Mouse (Mus musculus) ovary, postnatal 10 days (tissue): Measurements from ENCODE around the gene Grip2.
A peak's percentile ranks its signal among the peaks of the same experiment; 100 is the strongest.

Experiments
- DNase-seq: peaks from one replicate; pipeline ENCODE4 v3.0.0; 2022; ENCODE audit warnings: low spot score

Grip2 gene

DNA sequence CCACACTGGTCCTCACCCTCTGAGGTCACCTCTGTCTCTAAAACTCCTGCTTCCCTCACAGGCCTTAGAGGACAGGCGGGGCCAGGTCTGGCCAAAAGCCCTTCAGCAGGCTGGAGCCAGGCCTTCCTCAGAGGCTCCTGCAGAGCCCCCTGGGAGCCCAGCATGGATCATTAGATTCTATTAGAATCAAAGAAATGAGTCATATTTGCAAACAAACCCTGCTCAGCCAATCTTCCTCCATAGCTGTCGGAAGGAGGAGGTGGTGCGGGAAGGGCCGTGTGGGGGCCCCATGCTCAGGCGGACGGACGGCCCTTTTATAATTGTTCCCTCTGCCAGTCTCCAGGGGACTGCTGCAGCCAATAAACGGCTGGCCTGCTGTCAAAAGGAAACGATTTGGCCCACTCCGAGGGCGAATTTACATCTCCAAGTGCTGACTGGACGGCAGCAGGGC is 97.3 kb downstream of the Grip2 start:
- DNase-seq = peak; percentile 54

DNA sequence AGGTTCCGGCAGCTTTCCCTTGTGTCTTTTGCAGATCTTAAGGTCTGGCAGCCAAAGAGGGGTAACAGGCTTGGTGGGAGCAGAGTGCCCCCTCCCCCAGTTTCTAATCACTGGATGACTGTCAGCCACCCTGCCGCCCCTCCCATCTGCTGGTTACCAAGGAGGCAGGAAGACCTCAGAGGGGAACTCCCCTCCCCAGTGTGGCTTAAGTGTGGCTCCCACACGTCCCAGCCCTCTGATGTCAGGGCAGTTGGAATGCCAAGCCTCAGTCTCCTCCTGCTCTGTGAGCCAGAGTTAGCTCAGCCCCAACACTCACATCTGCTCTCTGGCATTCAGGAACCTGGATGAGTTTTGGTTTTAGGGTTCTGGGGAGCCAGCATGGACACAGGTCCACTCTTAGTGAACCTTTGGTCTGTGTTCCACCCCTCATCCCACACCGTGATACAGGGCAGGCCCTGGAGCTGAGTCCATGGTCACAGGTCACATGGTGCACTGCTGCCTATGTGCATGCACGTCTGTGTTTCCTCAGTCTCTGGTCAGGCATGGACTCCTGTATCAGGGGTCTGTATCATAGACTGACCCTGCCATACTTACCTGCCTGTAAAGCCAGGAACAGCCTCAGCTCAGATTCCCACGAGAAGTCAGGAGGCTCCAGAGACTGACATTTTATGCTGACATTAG is 98.0 kb downstream of the Grip2 start:
- no peak for DNase-seq

DNA sequence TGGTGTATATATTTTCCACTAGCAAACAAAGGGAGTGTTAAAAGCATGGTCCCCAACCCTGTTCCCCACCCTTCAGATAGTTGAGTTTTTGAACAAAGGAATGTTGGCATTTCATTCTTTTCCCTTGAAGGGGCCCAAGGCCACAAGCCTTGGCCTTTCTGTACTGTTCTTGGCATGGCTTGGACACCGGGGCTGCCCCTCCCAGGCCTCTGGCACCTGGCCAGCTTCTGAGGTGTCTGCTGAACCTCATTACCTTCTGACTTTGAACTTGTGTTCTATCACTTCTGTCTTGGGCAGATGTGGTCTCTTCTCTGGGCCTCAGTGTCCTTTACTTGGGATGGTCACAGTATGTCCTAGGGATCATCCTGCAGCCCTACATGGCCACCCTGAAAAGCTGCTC is 99.7 kb downstream of the Grip2 start:
- DNase-seq = no peak

DNA sequence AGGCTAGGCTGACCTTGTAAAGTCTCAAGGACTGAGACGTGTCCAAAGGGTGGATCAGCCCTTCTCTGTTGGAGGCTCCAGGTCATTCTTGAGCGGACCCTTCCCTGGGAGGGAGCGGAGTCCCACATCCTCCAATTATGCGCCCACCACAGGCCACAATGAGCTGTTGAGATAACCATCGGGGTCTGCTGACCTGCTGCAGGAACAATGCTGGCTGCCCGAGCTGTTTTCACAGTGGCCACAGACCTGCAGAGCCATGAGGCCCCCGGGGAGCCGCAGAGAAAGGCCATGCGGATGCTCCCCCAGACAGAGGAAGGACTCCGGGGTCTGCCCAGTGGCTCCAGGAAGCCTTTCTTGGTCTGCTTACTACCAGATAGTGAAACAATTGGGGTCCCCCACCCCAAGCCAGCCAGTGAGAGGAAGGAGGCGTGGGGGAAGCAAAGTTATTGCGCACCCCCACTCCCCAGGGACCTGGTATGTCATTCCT is 105.8 kb downstream of the Grip2 start:
- no peak for DNase-seq

DNA sequence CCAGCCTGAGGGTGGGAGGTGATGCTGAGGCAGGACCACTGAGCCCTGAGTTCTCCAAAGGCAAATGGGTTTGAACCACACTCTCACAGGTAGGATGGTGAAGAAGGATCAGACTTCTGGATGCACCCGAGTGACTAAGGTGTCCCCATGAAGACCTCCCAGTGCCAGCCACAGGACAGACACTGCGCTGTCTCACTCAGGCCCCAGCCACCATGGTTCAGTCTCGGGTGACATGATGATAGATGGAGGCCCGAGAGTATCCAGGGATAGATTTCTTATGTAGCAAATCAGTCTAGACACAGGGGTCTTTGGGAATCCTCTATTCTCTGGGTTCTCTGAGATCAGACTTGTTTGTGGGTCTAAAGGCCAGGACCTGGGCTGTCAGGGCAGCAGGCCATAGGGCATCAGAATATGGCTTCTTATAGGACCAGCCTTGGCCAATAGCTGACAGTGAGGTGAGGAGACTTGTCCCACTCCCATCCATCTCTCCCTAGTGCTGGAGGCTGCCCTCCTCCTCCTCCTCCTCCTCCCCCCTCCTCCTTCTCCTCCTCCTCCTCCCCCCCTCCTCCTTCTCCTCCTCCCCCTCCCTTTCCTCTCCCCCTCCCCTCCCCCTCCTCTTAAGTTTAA is 106.3 kb downstream of the Grip2 start:
- DNase-seq = no peak

DNA sequence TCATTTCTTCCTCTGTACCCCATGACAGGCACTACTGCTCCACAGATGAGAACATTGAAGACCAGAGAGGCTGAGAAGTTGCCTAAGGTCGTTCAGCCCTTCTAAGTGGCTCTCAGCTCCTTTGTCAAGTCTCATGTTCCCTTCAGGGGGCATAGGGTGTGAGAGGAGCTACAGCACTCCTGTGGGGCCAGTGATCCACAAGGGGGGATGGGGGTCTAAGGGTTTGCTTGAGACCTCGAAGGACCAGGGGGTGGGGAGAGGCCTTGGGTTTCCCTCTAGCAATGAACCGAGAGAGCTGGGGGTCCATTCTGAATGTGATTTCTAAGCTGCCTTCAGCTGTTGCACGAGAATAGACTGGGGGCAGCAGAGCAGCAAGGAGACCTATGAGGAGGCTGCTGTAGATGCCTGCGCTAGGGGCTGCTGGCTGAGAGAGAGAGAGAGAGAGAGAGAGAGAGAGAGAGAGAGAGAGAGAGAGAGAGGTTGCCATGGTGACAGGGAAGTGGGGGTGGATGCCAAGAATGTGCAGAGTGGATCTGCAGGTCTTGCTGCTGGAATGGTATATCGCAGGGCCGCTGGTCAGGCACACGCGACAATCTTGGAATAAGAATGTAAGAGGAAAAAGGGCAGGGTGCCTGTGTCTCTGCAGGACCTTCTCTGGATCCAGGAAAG is 107.1 kb downstream of the Grip2 start:
- DNase-seq = no peak

DNA sequence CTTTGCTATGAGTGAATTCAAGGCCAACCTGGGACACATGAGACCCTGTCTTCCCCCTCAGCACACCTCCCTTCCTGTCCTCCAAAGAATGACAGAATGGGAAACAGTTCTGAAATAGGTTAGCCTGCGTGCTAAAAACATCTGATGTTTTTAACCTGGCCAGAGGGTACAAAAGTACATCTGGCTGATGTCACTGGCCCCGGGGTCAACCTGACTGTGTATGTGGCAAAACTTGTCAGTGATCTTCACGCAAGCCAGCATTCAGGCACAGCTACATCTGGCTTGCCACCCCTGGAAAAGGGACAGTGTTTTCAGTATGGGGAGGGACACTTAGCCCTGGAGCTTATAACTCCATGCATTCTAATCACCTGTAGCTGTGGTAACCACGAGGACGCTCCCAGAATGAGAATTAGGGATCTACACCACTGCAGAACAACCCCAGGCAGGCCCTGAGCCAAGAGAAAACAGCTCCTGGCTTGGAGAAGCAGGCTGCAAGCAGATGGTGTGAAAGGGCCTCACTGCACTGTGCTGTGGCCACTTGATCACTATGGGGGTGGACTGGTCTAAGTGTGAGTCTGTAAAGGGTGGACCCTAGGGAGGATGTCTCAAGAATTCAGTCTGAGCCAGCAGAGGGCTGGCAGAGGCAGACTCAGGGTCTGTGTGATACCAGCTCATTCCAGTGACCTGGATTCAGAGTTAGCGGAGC is 107.9 kb downstream of the Grip2 start:
- no peak for DNase-seq

DNA sequence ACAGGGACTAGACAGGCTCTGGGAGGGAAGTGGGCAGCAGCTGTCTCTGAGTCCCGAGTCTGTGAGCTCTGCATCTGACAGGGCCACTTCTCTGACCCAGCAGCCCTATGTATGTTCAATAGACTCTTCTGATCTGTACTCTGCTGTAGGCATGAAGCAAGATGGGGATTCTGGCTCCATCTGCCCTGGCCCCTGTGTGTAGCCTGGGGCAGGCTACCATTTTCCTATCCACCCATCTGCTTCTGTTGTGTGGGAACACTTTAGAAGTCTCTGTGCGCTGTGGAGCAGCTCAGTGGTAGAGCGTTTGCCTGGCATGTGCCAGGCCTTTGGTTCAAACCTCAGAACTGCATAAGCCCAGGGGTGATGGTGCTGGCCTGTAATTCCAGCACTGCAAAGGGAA is 108.4 kb downstream of the Grip2 start:
- DNase-seq = no peak

DNA sequence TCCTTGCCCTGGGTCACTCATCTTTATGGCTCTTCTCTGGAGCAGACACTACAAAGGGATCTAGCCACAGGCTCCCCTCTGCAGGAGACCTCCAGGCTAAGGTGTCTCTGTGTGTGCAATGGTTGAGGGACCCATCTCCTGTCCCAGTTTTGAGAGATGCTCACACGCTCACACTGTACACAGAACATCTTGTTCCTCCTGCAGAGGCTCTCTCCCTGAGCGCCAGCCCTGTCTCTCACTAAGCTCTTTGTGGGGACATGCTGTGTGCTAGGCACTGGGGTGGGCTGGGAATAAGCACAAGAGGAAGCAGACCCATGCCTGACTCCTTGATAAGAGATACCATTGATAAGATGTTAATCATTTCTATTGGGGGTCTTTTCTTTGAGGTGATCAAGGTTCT is 109.0 kb downstream of the Grip2 start:
- DNase-seq = no peak

DNA sequence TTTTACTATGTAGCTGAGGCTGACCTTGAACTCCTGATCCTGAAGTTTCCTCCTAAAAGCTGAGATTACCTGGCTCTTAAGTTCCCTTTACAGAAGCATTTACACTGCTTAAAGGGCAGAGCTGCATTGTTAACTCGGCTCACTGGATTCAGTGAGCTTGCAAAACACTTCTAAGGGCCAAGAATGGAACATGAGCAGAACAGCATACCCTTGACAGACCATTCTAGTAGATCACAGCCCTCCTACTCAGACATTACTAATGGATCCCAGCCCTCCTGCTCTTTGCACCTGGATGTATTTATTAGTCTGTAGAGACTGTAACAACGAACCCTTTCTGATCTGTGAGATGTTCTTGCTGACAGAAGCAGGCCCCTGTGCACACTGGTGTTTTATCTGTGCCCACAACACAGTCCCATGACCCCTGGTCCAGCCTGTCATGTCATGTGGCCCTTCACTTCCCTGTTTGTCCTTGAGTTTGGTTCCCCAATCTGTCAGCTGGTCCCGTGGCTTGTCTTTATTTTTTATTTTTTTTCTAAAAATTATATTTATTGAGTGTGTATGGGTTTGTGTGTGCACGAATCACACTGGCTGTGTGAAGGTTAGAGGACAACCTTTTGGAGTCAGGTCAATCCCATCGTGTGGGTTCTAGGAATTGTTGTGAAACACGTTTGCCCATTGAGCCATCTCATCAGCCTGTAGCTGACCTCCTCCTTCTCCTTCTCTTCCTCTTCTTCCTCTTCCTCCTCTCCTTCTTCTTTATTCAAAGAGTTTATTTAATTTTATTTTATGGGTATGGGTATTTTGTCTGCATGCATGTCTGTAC is 110.9 kb downstream of the Grip2 start:
- DNase-seq = no peak

DNA sequence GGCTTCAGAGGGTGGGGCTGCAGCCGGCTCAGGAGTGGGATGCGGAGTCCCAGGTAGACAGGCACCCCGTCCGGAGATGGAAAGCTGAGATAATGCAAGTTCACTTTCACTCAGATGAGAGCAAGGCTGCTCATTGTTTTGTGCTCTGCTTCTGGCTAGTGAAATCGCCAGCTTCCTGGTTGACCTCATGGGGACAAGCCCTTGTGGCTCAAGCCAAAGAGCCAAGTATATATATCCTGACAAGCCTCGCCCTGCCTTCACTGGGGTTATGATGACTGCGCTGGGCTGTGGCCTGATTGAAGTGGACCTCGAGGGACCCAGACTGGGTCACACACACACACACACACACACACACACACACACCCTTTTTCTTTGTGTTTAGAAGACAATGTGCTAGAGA is 112.0 kb downstream of the Grip2 start:
- DNase-seq = no peak

DNA sequence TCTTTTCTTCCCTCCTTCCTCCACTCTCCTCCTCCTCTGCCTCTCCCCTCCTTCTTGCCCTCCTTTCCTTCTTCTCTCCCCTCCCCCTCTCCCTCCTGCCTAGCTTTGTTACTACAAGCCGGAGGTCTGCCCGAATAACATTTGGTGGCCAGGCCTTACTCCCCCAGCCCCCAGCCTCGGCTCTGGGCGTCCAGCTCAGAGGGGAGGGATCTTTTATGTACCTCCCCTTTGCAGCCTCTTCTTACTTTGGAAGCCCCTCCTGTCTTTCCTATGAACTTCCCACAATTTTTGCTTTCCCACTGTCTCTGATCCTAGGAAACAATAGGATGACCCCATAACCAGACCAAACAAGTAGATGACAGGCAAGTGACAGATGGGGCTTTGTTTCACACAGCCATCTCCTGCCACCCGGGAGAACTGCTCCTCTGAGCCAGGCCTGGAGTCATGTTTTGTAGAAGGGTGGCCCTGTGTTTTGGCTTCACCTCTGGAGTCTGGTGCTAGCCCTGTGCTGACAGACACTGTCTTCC is 113.6 kb downstream of the Grip2 start:
- DNase-seq = no peak

DNA sequence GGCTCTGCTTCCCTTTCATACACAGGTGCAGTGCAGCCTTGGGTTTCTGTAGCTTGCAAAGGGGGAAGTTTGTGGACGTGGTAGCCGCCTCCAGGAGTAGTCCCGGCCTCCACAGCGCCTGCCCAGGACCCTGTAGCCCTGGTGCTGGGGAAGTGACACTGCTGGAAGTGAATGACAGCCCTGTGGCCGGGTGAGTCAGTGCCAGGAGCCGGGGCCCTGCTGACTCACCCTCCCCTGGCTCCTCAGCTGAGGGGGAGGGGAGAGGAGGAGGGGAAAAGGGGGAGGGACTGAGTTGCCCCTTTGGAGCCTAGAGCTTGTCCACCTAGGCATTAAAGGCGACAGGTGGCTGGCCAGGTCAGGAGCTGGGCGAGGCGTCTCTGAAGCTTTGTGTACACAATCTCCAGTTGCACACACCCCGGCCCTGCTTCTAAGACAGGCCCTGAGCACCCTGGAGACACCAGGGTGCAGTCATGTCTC is 114.2 kb downstream of the Grip2 start:
- DNase-seq = no peak

DNA sequence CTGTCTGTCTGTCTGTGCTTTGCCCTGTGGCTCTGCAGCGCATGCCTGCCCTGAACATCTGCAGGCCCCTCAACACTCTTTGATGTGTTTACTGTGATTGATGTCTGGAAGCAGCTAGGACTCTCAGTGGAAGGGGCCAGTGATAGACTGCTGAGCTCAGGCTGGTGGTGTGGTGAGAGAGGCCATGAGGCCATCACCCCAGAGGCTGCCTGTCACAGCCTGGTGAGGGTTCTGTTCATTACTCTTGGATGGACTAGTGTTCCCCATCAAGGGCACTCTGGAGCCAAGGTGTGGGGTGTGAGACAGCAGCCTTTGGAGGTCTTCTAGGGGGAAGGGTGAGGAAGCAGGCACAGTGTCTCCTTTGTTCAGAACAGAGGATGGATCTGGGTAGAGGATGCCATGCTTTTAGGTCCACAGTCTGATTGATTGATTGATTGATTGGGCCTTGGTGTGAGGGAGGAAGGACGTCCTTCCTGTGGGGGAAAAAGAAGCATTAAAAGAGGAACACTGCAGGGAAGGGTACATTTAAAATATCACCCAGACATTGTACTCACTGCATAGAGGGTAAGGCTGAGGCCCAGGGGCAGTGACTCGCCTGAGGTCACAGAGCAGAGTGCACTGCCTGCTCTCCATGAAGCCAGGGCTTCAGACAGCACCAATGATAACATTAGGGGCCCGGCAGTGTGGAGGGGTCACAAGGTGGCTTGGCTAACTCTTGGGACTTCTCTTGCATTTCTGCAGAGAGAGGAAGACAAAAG is 114.8 kb downstream of the Grip2 start:
- no peak for DNase-seq
